ENCODE assay signal across 9 mouse cellular contexts in genomic region chr19:56254751-56255150, GRCm38 (mm10). TPM values are rescaled to one million over a fixed set of nuclear protein-coding genes. Genes with fewer than 3 reads are reported as not detected.
DNase-seq lines count a peak whose midpoint lies in the region; TF ChIP-seq lines count a peak whose summit lies in the region.
"Had no signal": no experiment of that assay in that cellular context is flagged by ENCODE, and none has a peak within 500 bp of the region (broad histone marks: within the 10 kb centered on the region; RNA-seq: fewer than 3 reads in every experiment).

No protein-coding gene starts in this region.

- no peaks in the 10 kb centered on the region for H3K36me3 ChIP-seq in kidney, adult 2 months (ENCODE audit: control insufficient read depth, insufficient read depth, low read length)
- H3K36me3 ChIP-seq in E14TG2a.4 (ENCODE audit: insufficient read depth, low read length): no peaks in the 10 kb centered on the region
- H3K36me3 ChIP-seq: neural tube, embryonic 12.5 days had no signal

- no peaks in the 10 kb centered on the region for H3K27me3 ChIP-seq in kidney, adult 2 months (replicated peaks; ENCODE audit: control insufficient read depth, insufficient read depth, low read length)
- peaks cover 21% of the 10 kb centered on the region for H3K27me3 ChIP-seq in E14TG2a.4 (ENCODE audit: insufficient read depth, low read length)

- WGBS in kidney, adult 2 months: 61% methylated on average over 7 of the region's 7 CpGs
- WGBS in bone marrow, adult 2 months: 50% methylated on average over 7 of the region's 7 CpGs

- no peak for TF ChIP-seq POLR2A in kidney, adult 2 months (IDR thresholded peaks at IDR 0.05; ENCODE audit: low read depth, low read length)
- TF ChIP-seq POLR2A in bone marrow, adult 2 months (IDR thresholded peaks at IDR 0.05; ENCODE audit: borderline replicate concordance, control insufficient read depth, low read depth, low read length): no peak

- no peak for DNase-seq in kidney, adult 2 months
- no peak for DNase-seq in kidney, adult 11 months
- peak; percentile 9 for DNase-seq in lung, postnatal 36 days
- no peak for DNase-seq in layer of hippocampus, adult 18-20 months (ENCODE audit: low spot score in 2 of 2)
- DNase-seq in cerebellum, postnatal 36 days: no peak
- DNase-seq in ovary, adult 18-20 months (ENCODE audit: low spot score): no peak

- no peak overlapping the region for H3K27ac ChIP-seq in kidney, adult 2 months (ENCODE audit: insufficient read depth, low read depth, low read length)
- no peak overlapping the region for H3K27ac ChIP-seq in bone marrow, adult 2 months (ENCODE audit: control insufficient read depth, insufficient read depth, low read depth, low read length, poor library complexity)
- H3K27ac ChIP-seq: neural tube, embryonic 12.5 days had no signal

- no peaks in the 10 kb centered on the region for H3K9me3 ChIP-seq in E14TG2a.4 (ENCODE audit: low read length)
- H3K9me3 ChIP-seq: neural tube, embryonic 12.5 days had no signal

- H3K4me3 ChIP-seq in kidney, adult 2 months (ENCODE audit: insufficient read depth, low read depth, low read length): no peak overlapping the region
- H3K4me3 ChIP-seq in E14TG2a.4 (replicated peaks; ENCODE audit: low read length): no peak overlapping the region
- H3K4me3 ChIP-seq in bone marrow, adult 2 months (replicated peaks; ENCODE audit: control insufficient read depth, low read depth, low read length): no peak overlapping the region
- H3K4me3 ChIP-seq: neural tube, embryonic 12.5 days had no signal

- peak; percentile 39 for TF ChIP-seq CTCF in kidney, adult 2 months (conservative IDR thresholded peaks at IDR 0.05; ENCODE audit: insufficient read depth, insufficient read length, low read depth, low read length)
- peak; percentile 60 for TF ChIP-seq CTCF in E14TG2a.4 (conservative IDR thresholded peaks at IDR 0.05; ENCODE audit: low read length)
- peak; percentile 35; the same call in 1 of the 2 replicates for TF ChIP-seq CTCF in bone marrow, adult 2 months (IDR thresholded peaks at IDR 0.05; ENCODE audit: control insufficient read depth, insufficient read depth, low read length)

- no peaks in the 10 kb centered on the region for H3K4me1 ChIP-seq in kidney, adult 2 months (ENCODE audit: control insufficient read depth, insufficient read depth, low read length)
- H3K4me1 ChIP-seq in E14TG2a.4 (replicated peaks; ENCODE audit: low read depth, low read length): peaks cover 13% of the 10 kb centered on the region
- H3K4me1 ChIP-seq in bone marrow, adult 2 months (ENCODE audit: control insufficient read depth, insufficient read depth, low read length): peaks cover 3% of the 10 kb centered on the region

RNA-seq across cellular contexts. Expression of gene Habp2, which starts 32.2 kb away (rescaled TPM):
- polyA plus RNA-seq in kidney, adult 2 months (2012; rRNA removed): 303 and 362 TPM in 2 replicates
- 0.92 TPM in 1 of 2 replicates, not detected in the other for polyA plus RNA-seq in bone marrow, adult 2 months (2011; ENCODE audit: insufficient read depth, insufficient read length, low replicate concordance, missing spikeins)
- not detected for total RNA-seq in layer of hippocampus, adult 18-20 months (2021)
- polyA plus RNA-seq: neural tube, embryonic 12.5 days had no signal

Comparison
In these comparisons a context has a peak if more than half of its experiments do, and no peak if none do; other contexts are left out.
1. RNA of gene Habp2, which starts 32.2 kb away (polyA plus RNA-seq): 303 to 362 TPM in kidney, adult 2 months; 0.92 TPM in bone marrow, adult 2 months; every median in the first group is over 100 times any median in the second.
2. Peak in every context shown above with its lines, with median percentiles within 50 percentile points of each other: CTCF ChIP-seq.